Mouse (Mus musculus) MEL (cell line): ENCODE results near the gene Plxdc1. TPM values are rescaled to one million over a fixed set of nuclear protein-coding genes. Genes with fewer than 3 reads are reported as not detected.

ENCODE experiments used
- DNase-seq: peaks from one replicate; pipeline ENCODE4 v3.0.0; 2011; ENCODE audit warnings: low read depth, low spot score
- H3K27ac ChIP-seq: 2 replicates; pipeline ENCODE4 v1.5.1; 2012; ENCODE audit warnings: low read depth, mild to moderate bottlenecking, control low read depth, low read length, moderate library complexity; ENCODE audit not compliant: control insufficient read depth
- H3K27me3 ChIP-seq, 2 experiments: fragments of 150-350 bp in 1 of 2; sonication (generic) in 1 of 2; 2 replicates each; pipeline ENCODE4 v1.6.1; 2012; ENCODE audit warnings: low read length in 2 of 2, mild to moderate bottlenecking in 2 of 2, improper control_type of control experiment in 1 of 2, moderate library complexity in 1 of 2; ENCODE audit not compliant: insufficient read depth in 2 of 2, control insufficient read depth in 1 of 2
- H3K36me3 ChIP-seq, 2 experiments: 2 replicates each; pipeline ENCODE4 v1.6.1; 2012 to 2014; ENCODE audit warnings: low read length in 2 of 2, improper control_type of control experiment in 1 of 2, inconsistent platforms in 1 of 2, mild to moderate bottlenecking in 1 of 2; ENCODE audit not compliant: insufficient read depth in 2 of 2, control insufficient read depth in 1 of 2
- H3K4me1 ChIP-seq, 2 experiments: fragments of 150-350 bp in 1 of 2; sonication (generic) in 1 of 2; 2 replicates each; pipeline ENCODE4 v1.6.1; 2012; ENCODE audit warnings: low read length in 2 of 2, improper control_type of control experiment in 1 of 2, mild to moderate bottlenecking in 1 of 2; ENCODE audit not compliant: insufficient read depth in 2 of 2, control insufficient read depth in 1 of 2
- H3K4me3 ChIP-seq, 2 experiments: fragments of 150-350 bp in 1 of 2; sonication (generic) in 1 of 2; 2 replicates each; pipeline ENCODE4 v1.5.1; 2012; ENCODE audit warnings: low read depth in 2 of 2, low read length in 2 of 2, mild to moderate bottlenecking in 2 of 2, moderate library complexity in 2 of 2, control low read depth in 1 of 2, improper control_type of control experiment in 1 of 2; ENCODE audit not compliant: control insufficient read depth in 1 of 2, insufficient read depth in 1 of 2
- H3K79me2 ChIP-seq: 2 replicates; pipeline ENCODE4 v1.6.1; 2012; ENCODE audit warnings: mild to moderate bottlenecking, low read length, moderate library complexity; ENCODE audit not compliant: control insufficient read depth, poor library complexity, insufficient read depth
- H3K9ac ChIP-seq: 2 replicates; pipeline ENCODE4 v1.6.1; 2012; ENCODE audit warnings: low read depth, mild to moderate bottlenecking, control low read depth, low read length, moderate library complexity; ENCODE audit not compliant: control insufficient read depth, poor library complexity, severe bottlenecking
- H3K9me3 ChIP-seq: fragments of 150-350 bp; sonication (generic); replicated peaks from 2 replicates; pipeline ENCODE4 v1.6.1; 2012; ENCODE audit warnings: mild to moderate bottlenecking, low read length, improper control_type of control experiment, moderate library complexity; ENCODE audit not compliant: insufficient read depth
- BHLHE40 ChIP-seq: IDR thresholded peaks from 2 replicates; pipeline ENCODE4 v1.6.1; 2012; ENCODE audit warnings: low read depth, mild to moderate bottlenecking, inconsistent platforms, low read length, improper control_type of control experiment, borderline replicate concordance
- CHD2 ChIP-seq: IDR thresholded peaks from 2 replicates; pipeline ENCODE4 v1.6.1; 2011; ENCODE audit warnings: low read length, improper control_type of control experiment
- ELF1 ChIP-seq: IDR thresholded peaks from 2 replicates; pipeline ENCODE4 v1.6.1; 2014; ENCODE audit warnings: low read depth, mild to moderate bottlenecking, inconsistent platforms, low read length, improper control_type of control experiment, moderate library complexity
- EP300 ChIP-seq, 2 experiments: IDR thresholded peaks; 2 replicates each; pipeline ENCODE4 v1.6.1; 2011; ENCODE audit warnings: improper control_type of control experiment in 2 of 2, low read length in 2 of 2, low read depth in 1 of 2, mild to moderate bottlenecking in 1 of 2
- ETS1 ChIP-seq: IDR thresholded peaks from 2 replicates; pipeline ENCODE4 v1.6.1; 2012; ENCODE audit warnings: low read depth, mild to moderate bottlenecking, inconsistent platforms, low read length, improper control_type of control experiment, moderate library complexity
- GATA1 ChIP-seq: IDR thresholded peaks from 2 replicates; pipeline ENCODE4 v1.6.1; 2011; ENCODE audit warnings: low read depth, low read length, improper control_type of control experiment
- JUND ChIP-seq: IDR thresholded peaks from 2 replicates; pipeline ENCODE4 v1.6.1; 2011; ENCODE audit warnings: low read depth, mild to moderate bottlenecking, improper control_type of control experiment, low read length
- KAT2A ChIP-seq: conservative IDR thresholded peaks from 2 replicates; pipeline ENCODE4 v1.6.1; 2012; ENCODE audit warnings: low read depth, low read length, improper control_type of control experiment, inconsistent platforms
- MAFK ChIP-seq: IDR thresholded peaks from 2 replicates; pipeline ENCODE4 v1.6.1; 2011; ENCODE audit warnings: low read depth, mild to moderate bottlenecking, low read length, improper control_type of control experiment, borderline replicate concordance
- MAX ChIP-seq: IDR thresholded peaks from 2 replicates; pipeline ENCODE4 v1.6.1; 2011; ENCODE audit warnings: low read length, improper control_type of control experiment
- MAZ ChIP-seq: IDR thresholded peaks from 2 replicates; pipeline ENCODE4 v1.6.1; 2012; ENCODE audit warnings: low read depth, mild to moderate bottlenecking, inconsistent platforms, low read length, improper control_type of control experiment
- MYB ChIP-seq: IDR thresholded peaks from 2 replicates; pipeline ENCODE4 v1.6.1; 2011; ENCODE audit warnings: mild to moderate bottlenecking, low read depth, low read length, improper control_type of control experiment
- NELFE ChIP-seq: IDR thresholded peaks from 2 replicates; pipeline ENCODE4 v1.6.1; 2011; ENCODE audit warnings: low read depth, low read length, improper control_type of control experiment
- NRF1 ChIP-seq: IDR thresholded peaks from 2 replicates; pipeline ENCODE4 v1.6.1; 2014; ENCODE audit warnings: low read depth, mild to moderate bottlenecking, inconsistent platforms, low read length, improper control_type of control experiment, moderate library complexity; ENCODE audit not compliant: poor library complexity, insufficient read depth, severe bottlenecking
- POLR2A ChIP-seq, 2 experiments: IDR thresholded peaks; 2 replicates each; pipeline ENCODE4 v1.6.1; 2011 to 2012; ENCODE audit warnings: low read length in 2 of 2, mild to moderate bottlenecking in 2 of 2, control low read depth in 1 of 2, improper control_type of control experiment in 1 of 2, low read depth in 1 of 2, moderate library complexity in 1 of 2; ENCODE audit not compliant: control insufficient read depth in 1 of 2, insufficient read depth in 1 of 2, poor library complexity in 1 of 2
- POLR2AphosphoS2 ChIP-seq: IDR thresholded peaks from 2 replicates; pipeline ENCODE4 v1.6.1; 2011; ENCODE audit warnings: low read length, improper control_type of control experiment
- POLR2AphosphoS5 ChIP-seq: IDR thresholded peaks from 2 replicates; pipeline ENCODE4 v1.6.1; 2012; ENCODE audit warnings: low read depth, borderline replicate concordance, mild to moderate bottlenecking, inconsistent platforms, low read length, moderate library complexity, mixed read lengths
- TCF12 ChIP-seq: IDR thresholded peaks from 2 replicates; pipeline ENCODE4 v1.6.1; 2014; ENCODE audit warnings: low read depth, mild to moderate bottlenecking, inconsistent platforms, low read length, improper control_type of control experiment, moderate library complexity
- UBTF ChIP-seq: IDR thresholded peaks from 2 replicates; pipeline ENCODE4 v1.6.1; 2012; ENCODE audit warnings: low read depth, mild to moderate bottlenecking, inconsistent platforms, low read length, improper control_type of control experiment, moderate library complexity, borderline replicate concordance; ENCODE audit not compliant: insufficient read depth
- USF1 ChIP-seq: IDR thresholded peaks from 2 replicates; pipeline ENCODE4 v1.6.1; 2014; ENCODE audit warnings: low read depth, mild to moderate bottlenecking, inconsistent platforms, low read length, improper control_type of control experiment, moderate library complexity
- ZNF384 ChIP-seq: IDR thresholded peaks from 2 replicates; pipeline ENCODE4 v1.6.1; 2012; ENCODE audit warnings: low read depth, mild to moderate bottlenecking, inconsistent platforms, low read length, improper control_type of control experiment
- polyA plus RNA-seq, 2 experiments: library from polyadenylated mRNA; stranded (reverse) in 1 of 2; unstranded in 1 of 2; fragments of >175 nt in 1 of 2; fragments of >200 nt in 1 of 2; gene quantifications; 2 replicates each; pipeline versions ENCODE4 v1.2.1 to v1.2.4; 2012; ENCODE audit warnings: low replicate concordance in 2 of 2, low read depth in 1 of 2; ENCODE audit not compliant: insufficient read length in 2 of 2, insufficient read depth in 1 of 2, missing spikeins in 1 of 2
- total RNA-seq: library from RNA; depleted of rRNA; stranded (reverse); fragments of 300-350 nt; gene quantifications from 2 replicates; pipeline ENCODE4 v1.2.3, GENCODE M21; 2012

The Plxdc1 gene
- total and polyA plus RNA-seq, 3 experiments: 13.1 to 24.5 TPM; not detected in 1

GRCm38 (mm10) chr11:97959300-97959680, 27.0 kb downstream of the Plxdc1 start:
- Histone ChIP-seq H3K9me3 (no peaks in the 10 kb centered on the region), H3K27ac (no peak overlapping the region), H3K79me2 (peaks cover 2% of the 10 kb centered on the region), H3K9ac (no peak overlapping the region), H3K4me1 (peaks cover 7 to 26% of the 10 kb centered on the region in 2 experiments), H3K36me3 (peaks cover 0 to 17% of the 10 kb centered on the region in 2 experiments; a peak in 2 of 4 replicates), H3K4me3 (no peak overlapping the region), H3K27me3 (no peaks in the 10 kb centered on the region)
- TF ChIP-seq POLR2A (IDR thresholded peaks at IDR 0.05; ENCODE audit: control insufficient read depth in 1 of 2, insufficient read depth in 1 of 2, low read depth in 1 of 2, low read length in 2 of 2, poor library complexity in 1 of 2) (no peak), MAFK (no peak), CHD2 (no peak), NELFE (no peak), POLR2AphosphoS2 (no peak), NRF1 (no peak), KAT2A (no peak), USF1 (no peak), JUND (no peak), POLR2AphosphoS5 (no peak), EP300 (IDR thresholded peaks at IDR 0.05; ENCODE audit: low read depth in 1 of 2, low read length in 2 of 2) (no peak), TCF12 (no peak)
- DNase-seq: no peak

GRCm38 (mm10) chr11:97958641-97959299, 27.5 kb downstream of the Plxdc1 start:
- peaks cover 7 to 26% of the 10 kb centered on the region in 2 experiments for H3K4me1 ChIP-seq
- no peak overlapping the region for H3K4me3 ChIP-seq
- DNase-seq: peak; percentile 50
- no peaks in the 10 kb centered on the region for H3K9me3 ChIP-seq
- no peaks in the 10 kb centered on the region for H3K27me3 ChIP-seq
- TF ChIP-seq ELF1: no peak; the same call in 1 of the 2 replicates
- no peak for TF ChIP-seq ZNF384
- no peak for TF ChIP-seq KAT2A
- peak; percentile 36; the same call in 1 of the 2 replicates for TF ChIP-seq MAX
- TF ChIP-seq TCF12: 0 out of 2 replicates have a peak, but pooled peaks have one; percentile 21
- peak; percentile 84 for TF ChIP-seq USF1
- TF ChIP-seq MAZ: no peak
- TF ChIP-seq EP300 (IDR thresholded peaks at IDR 0.05; ENCODE audit: low read depth in 1 of 2, low read length in 2 of 2): peak in 1 of 2 experiments; percentile 35; a peak in 2 of 4 replicates
- no peak for TF ChIP-seq MYB
- TF ChIP-seq UBTF: no peak
- 0 out of 2 replicates have a peak, but pooled peaks have one; percentile 13 for TF ChIP-seq ETS1
- TF ChIP-seq BHLHE40: peak; percentile 57; the same call in 1 of the 2 replicates
- peak; percentile 58; the same call in 1 of the 2 replicates for TF ChIP-seq GATA1
- H3K9ac ChIP-seq: no peak overlapping the region
- H3K79me2 ChIP-seq: peaks cover 7% of the 10 kb centered on the region
- no peak overlapping the region; the same call in 1 of the 2 replicates for H3K27ac ChIP-seq
- peaks cover 0 to 17% of the 10 kb centered on the region in 2 experiments; a peak in 2 of 4 replicates for H3K36me3 ChIP-seq
